Mouse (Mus musculus) forebrain, embryonic 14.5 days (tissue): ENCODE data around the gene Fam83g. TPM values are rescaled to one million over a fixed set of nuclear protein-coding genes. Genes with fewer than 3 reads are reported as not detected.
A peak's percentile ranks its signal among the peaks of the same experiment; 100 is the strongest.
"Not testable (repeated sequence)": the region's sequence is repeated elsewhere in the genome, so short reads cannot be mapped to it uniquely, and the experiment has no call there.

Experiments used
- ATAC-seq: fragments of 200-750 bp; cut with Nextera tagmentation; 2 replicates; pipeline ENCODE4 v1.8.0; 2017; ENCODE audit warnings: mild to moderate bottlenecking, moderate library complexity
- DNase-seq: peaks from one replicate; pipeline ENCODE4 v3.0.0-alpha.2; 2015; ENCODE audit warnings: low spot score
- H3K27ac ChIP-seq: fragments of 300-500 bp; sonication (generic); 2 replicates; pipeline ENCODE4 v1.5.1; 2014; ENCODE audit warnings: low read depth, mild to moderate bottlenecking, control low read depth, low read length, moderate library complexity
- H3K27me3 ChIP-seq: fragments of 300-500 bp; sonication (generic); replicated peaks from 2 replicates; pipeline ENCODE4 v1.6.1; 2014; ENCODE audit warnings: low read length, control low read depth, mixed read lengths; ENCODE audit not compliant: control insufficient read depth, insufficient read depth
- H3K36me3 ChIP-seq: fragments of 300-500 bp; sonication (generic); 2 replicates; pipeline ENCODE4 v1.6.1; 2014; ENCODE audit warnings: low read length, control low read depth; ENCODE audit not compliant: control insufficient read depth, insufficient read depth
- H3K4me1 ChIP-seq: fragments of 300-500 bp; sonication (generic); 2 replicates; pipeline ENCODE4 v1.6.1; 2014; ENCODE audit warnings: antibody characterized with exemption, low read length, control low read depth; ENCODE audit not compliant: control insufficient read depth, insufficient read depth
- H3K4me2 ChIP-seq: fragments of 300-500 bp; sonication (generic); 2 replicates; pipeline ENCODE4 v1.6.1; 2014; ENCODE audit warnings: mild to moderate bottlenecking, control low read depth, low read length
- H3K4me3 ChIP-seq: fragments of 300-500 bp; sonication (generic); 2 replicates; pipeline ENCODE4 v1.5.1; 2014; ENCODE audit warnings: low read depth, low read length, control low read depth
- H3K9ac ChIP-seq: fragments of 300-500 bp; sonication (generic); 2 replicates; pipeline ENCODE4 v1.6.1; 2014; ENCODE audit warnings: mild to moderate bottlenecking, low read length, control low read depth, moderate library complexity
- H3K9me3 ChIP-seq: fragments of 300-500 bp; sonication (generic); replicated peaks from 2 replicates; pipeline ENCODE4 v1.6.1; 2016; ENCODE audit warnings: low read length, control low read depth, mixed read lengths; ENCODE audit not compliant: control insufficient read depth
- WGBS: fragments of 180-500 bp; shearing (Covaris S2); extraction: QIAGEN DNeasy Blood & Tissue Kit; methylation state at CpG from one replicate; pipeline ENCODE4 v1.1.7; 2014; 5-methylcytosine and 5-hydroxymethylcytosine counted together
- polyA plus RNA-seq: library from polyadenylated mRNA; unstranded; fragments of >200 nt; fragmentation: Nextera tagmentation; extraction: Ambion mirVana; gene quantifications from 2 replicates; pipeline ENCODE4 v1.2.1, GENCODE M21; 2014

Fam83g gene
- polyA plus RNA-seq: 0.19 and 0.25 TPM in 2 replicates

- Histone ChIP-seq H3K27me3 (peaks cover 28% of the 10 kb centered on the region), H3K4me2 (peak within 1 kb of the TSS; percentile 51), H3K27ac (no peak within 1 kb of the TSS), H3K36me3 (no peaks in the 10 kb centered on the region), H3K9me3 (no peaks in the 10 kb centered on the region), H3K4me3 (peak within 1 kb of the TSS; percentile 34), H3K4me1 (peaks cover 6% of the 10 kb centered on the region; the same call in 1 of the 2 replicates), H3K9ac (peak within 1 kb of the TSS; percentile 43)
- under 1% methylated on average over 71 of the region's 76 CpGs for WGBS
- DNase-seq: no peak
- no peak for ATAC-seq
Measured at GRCm38 (mm10) chr11:61683907-61684731, at the start of gene Fam83g. Fam83g (plus strand) TSS chr11:61684091.

- ATAC-seq, H3K9me3 ChIP-seq, H3K36me3 ChIP-seq, H3K4me3 ChIP-seq, H3K27me3 ChIP-seq, H3K4me1 ChIP-seq, H3K9ac ChIP-seq, H3K27ac ChIP-seq, H3K4me2 ChIP-seq, DNase-seq: not testable (repeated sequence)
- WGBS: 91% methylated on average over 3 of the region's 4 CpGs
Measured at GRCm38 (mm10) chr11:61636309-61636708, 47.6 kb upstream of the Fam83g start.

GRCm38 (mm10) chr11:61637413-61637812 is 46.5 kb upstream of the Fam83g start:
- Histone ChIP-seq H3K9me3 (no peaks in the 10 kb centered on the region), H3K4me3 (no peak overlapping the region), H3K9ac (no peak overlapping the region), H3K36me3 (no peaks in the 10 kb centered on the region), H3K27ac (no peak overlapping the region), H3K27me3 (no peaks in the 10 kb centered on the region), H3K4me1 (no peaks in the 10 kb centered on the region), H3K4me2 (no peak overlapping the region)
- WGBS: 50% methylated on average over 1 of the region's 1 CpGs
- no peak for DNase-seq
- ATAC-seq: no peak

DNA sequence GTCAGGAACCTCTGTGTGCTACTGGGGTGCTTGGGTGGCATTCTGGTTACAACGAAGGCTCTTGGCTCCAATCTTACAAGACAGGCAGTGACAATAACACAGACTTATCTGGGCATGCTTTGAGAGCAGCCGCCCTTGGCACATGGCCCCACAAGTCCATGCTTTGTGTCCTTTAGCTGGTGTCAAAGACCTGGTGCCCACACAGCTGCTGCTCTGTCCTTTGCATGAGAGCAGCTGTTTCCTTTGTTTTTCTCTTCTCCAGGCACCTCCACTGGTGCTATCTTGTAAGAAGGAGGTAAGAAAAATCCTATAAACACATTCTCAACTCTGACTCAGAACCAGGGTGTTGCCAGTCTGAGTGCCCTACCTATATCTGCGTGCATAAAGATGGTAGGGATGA is 46.0 kb upstream of the Fam83g start:
- no peaks in the 10 kb centered on the region for H3K4me1 ChIP-seq
- no peaks in the 10 kb centered on the region for H3K9me3 ChIP-seq
- H3K36me3 ChIP-seq: no peaks in the 10 kb centered on the region
- no peak overlapping the region for H3K4me2 ChIP-seq
- no peak for ATAC-seq
- no peak overlapping the region for H3K27ac ChIP-seq
- H3K27me3 ChIP-seq: no peaks in the 10 kb centered on the region
- no peak overlapping the region for H3K4me3 ChIP-seq
- no peak overlapping the region for H3K9ac ChIP-seq
- 87% methylated on average over 3 of the region's 3 CpGs for WGBS
- DNase-seq: no peak

- H3K4me3 ChIP-seq: no peak overlapping the region
- H3K36me3 ChIP-seq: no peaks in the 10 kb centered on the region
- no peak overlapping the region for H3K9ac ChIP-seq
- ATAC-seq: no peak
- 78% methylated on average over 12 of the region's 12 CpGs for WGBS
- no peaks in the 10 kb centered on the region for H3K9me3 ChIP-seq
- no peaks in the 10 kb centered on the region for H3K27me3 ChIP-seq
- no peaks in the 10 kb centered on the region for H3K4me1 ChIP-seq
- H3K4me2 ChIP-seq: no peak overlapping the region
- no peak for DNase-seq
- no peak overlapping the region for H3K27ac ChIP-seq
Measured at GRCm38 (mm10) chr11:61638764-61639536, 44.9 kb upstream of the Fam83g start.

GRCm38 (mm10) chr11:61639601-61640177 is 44.2 kb upstream of the Fam83g start:
- Histone ChIP-seq H3K4me3 (no peak overlapping the region), H3K4me2 (no peak overlapping the region), H3K36me3 (no peaks in the 10 kb centered on the region), H3K4me1 (no peaks in the 10 kb centered on the region), H3K27ac (no peak overlapping the region), H3K9ac (no peak overlapping the region), H3K27me3 (no peaks in the 10 kb centered on the region), H3K9me3 (no peaks in the 10 kb centered on the region)
- 92% methylated on average over 6 of the region's 6 CpGs for WGBS
- no peak for ATAC-seq
- DNase-seq: no peak

DNA sequence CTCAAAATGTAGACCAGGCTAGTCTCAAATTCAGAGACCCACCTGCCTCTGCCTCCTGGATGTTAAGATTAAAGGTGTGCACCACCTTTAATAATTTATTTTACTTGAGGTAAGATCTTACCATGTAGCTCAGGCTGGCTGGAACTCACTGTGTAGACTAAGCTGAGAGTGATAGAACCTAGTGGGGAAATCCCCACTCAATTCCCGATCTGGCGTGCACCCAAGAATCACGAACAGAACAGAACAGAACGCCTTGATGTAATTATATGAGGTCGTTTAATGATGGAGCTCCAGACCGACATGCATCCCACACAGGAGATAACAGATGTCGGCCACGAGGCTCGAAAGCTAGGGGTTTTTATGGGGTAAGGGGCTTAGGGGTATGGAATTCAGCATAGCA is 43.3 kb upstream of the Fam83g start:
- H3K4me2 ChIP-seq, H3K9ac ChIP-seq, H3K27ac ChIP-seq, ATAC-seq, H3K4me1 ChIP-seq, H3K36me3 ChIP-seq, H3K4me3 ChIP-seq, H3K27me3 ChIP-seq, H3K9me3 ChIP-seq, DNase-seq: not testable (repeated sequence)
- WGBS: 66% methylated on average over 9 of the region's 9 CpGs

DNA sequence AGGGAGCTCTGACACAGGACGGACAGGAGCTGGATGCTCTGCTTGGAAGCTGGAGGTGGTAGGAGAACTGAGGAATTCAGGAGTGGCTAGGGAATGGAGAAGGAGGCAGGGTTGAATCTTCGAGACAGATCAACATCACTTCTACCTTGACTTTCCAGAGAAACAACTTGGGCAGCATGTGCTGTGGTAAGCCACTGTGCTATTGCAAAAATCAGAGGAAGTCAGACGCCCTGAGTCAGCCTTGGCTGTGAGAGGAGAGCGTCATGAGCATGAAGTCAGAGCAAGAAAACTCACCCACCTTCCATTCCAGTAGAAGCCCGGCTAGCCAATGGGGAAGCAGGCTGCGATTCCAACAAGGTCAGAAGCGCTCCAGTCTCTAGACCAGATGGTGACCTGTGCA is 41.8 kb upstream of the Fam83g start:
- no peak overlapping the region for H3K27ac ChIP-seq
- WGBS: 86% methylated on average over 7 of the region's 7 CpGs
- no peak overlapping the region for H3K4me2 ChIP-seq
- H3K27me3 ChIP-seq: no peaks in the 10 kb centered on the region
- H3K9me3 ChIP-seq: no peaks in the 10 kb centered on the region
- ATAC-seq: no peak
- H3K4me3 ChIP-seq: no peak overlapping the region
- no peak overlapping the region for H3K9ac ChIP-seq
- no peaks in the 10 kb centered on the region for H3K4me1 ChIP-seq
- no peaks in the 10 kb centered on the region for H3K36me3 ChIP-seq
- no peak for DNase-seq
